Mouse (Mus musculus): ENCODE measurements around the gene Lsamp. TPM values are rescaled to one million over a fixed set of nuclear protein-coding genes. Genes with fewer than 3 reads are reported as not detected.

Lsamp gene
- total RNA-seq (2023): not detected

GRCm38 (mm10) chr16:39984205-39984634, at the start of gene Lsamp:
Lsamp (plus strand) TSS chr16:39984361.

